Mouse (Mus musculus): ENCODE measurements around the gene Col7a1.

GRCm38 (mm10) chr9:108955846-108956245 lies 2.5 kb downstream of the Col7a1 start:
- TF ChIP-seq POLR2A (IDR thresholded peaks at IDR 0.05; ENCODE audit: borderline replicate concordance, extremely low read depth, low read depth, low read length) (no peak), CTCF (IDR thresholded peaks at IDR 0.05; ENCODE audit: insufficient read depth, low read length) (no peak)

Data from lung, adult 2 months (tissue).